ENCODE assay signal across 34 mouse cellular contexts in the genomic region with DNA sequence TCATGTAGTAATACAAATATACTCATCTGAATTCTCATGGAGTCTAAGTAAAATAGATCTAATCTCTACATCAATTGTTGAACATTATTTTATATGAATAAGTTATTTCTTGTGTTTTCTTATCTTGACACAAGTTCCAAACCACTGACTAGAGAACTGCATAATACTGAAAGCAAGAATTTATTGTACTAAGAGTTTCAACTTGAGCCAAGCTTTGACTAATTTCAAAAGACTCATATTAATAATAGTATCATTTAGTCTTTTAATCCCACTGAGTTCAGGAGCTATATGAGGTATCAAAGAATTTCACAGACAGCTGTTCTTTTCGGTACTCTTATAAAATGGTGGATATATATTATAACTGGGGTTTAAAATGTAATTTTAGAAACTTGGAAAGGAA.
"Had no signal": no experiment of that assay in that cellular context is flagged by ENCODE, and none has a peak within 500 bp of the region (broad histone marks: within the 10 kb centered on the region; RNA-seq: fewer than 3 reads in every experiment).

No protein-coding gene starts in this region.

- H3K9me3 ChIP-seq: heart, embryonic 10.5 days; heart, embryonic 12.5 days; heart, embryonic 13.5 days; heart, embryonic 15.5 days; hindbrain, embryonic 10.5 days; hindbrain, embryonic 12.5 days; hindbrain, embryonic 13.5 days; hindbrain, embryonic 15.5 days; intestine, embryonic 15.5 days; kidney, embryonic 15.5 days had no signal

- H3K36me3 ChIP-seq: heart, embryonic 10.5 days; heart, embryonic 12.5 days; heart, embryonic 13.5 days; heart, embryonic 15.5 days; hindbrain, embryonic 10.5 days; hindbrain, embryonic 12.5 days; hindbrain, embryonic 13.5 days; hindbrain, embryonic 15.5 days; intestine, embryonic 15.5 days; kidney, embryonic 15.5 days had no signal

- H3K9ac ChIP-seq: heart, embryonic 12.5 days; heart, embryonic 15.5 days; hindbrain, embryonic 12.5 days; hindbrain, embryonic 13.5 days; hindbrain, embryonic 14.5 days; hindbrain, embryonic 15.5 days; intestine, embryonic 15.5 days; kidney, embryonic 15.5 days had no signal

- H3K4me1 ChIP-seq: hindbrain, embryonic 13.5 days; hindbrain, embryonic 15.5 days; intestine, embryonic 15.5 days; kidney, embryonic 15.5 days had no signal

- H3K27me3 ChIP-seq: heart, embryonic 12.5 days; heart, embryonic 13.5 days; heart, embryonic 15.5 days; hindbrain, embryonic 12.5 days; hindbrain, embryonic 13.5 days; hindbrain, embryonic 15.5 days; intestine, embryonic 15.5 days; kidney, embryonic 15.5 days had no signal

- H3K4me2 ChIP-seq: heart, embryonic 11.5 days; heart, embryonic 12.5 days; heart, embryonic 13.5 days; heart, embryonic 15.5 days; hindbrain, embryonic 12.5 days; hindbrain, embryonic 13.5 days; hindbrain, embryonic 14.5 days; hindbrain, embryonic 15.5 days; intestine, embryonic 15.5 days; kidney, embryonic 15.5 days had no signal

- DNase-seq: heart, postnatal 10 days; heart, postnatal 14 days; heart, postnatal 36 days; heart, postnatal 4 days; kidney, adult 11 months; kidney, adult 18-20 months; kidney, adult 2 months; kidney, adult 8-10 months; kidney, adult 9 months; kidney, postnatal 10 days; kidney, postnatal 14 days; kidney, postnatal 25 days; kidney, postnatal 4 days; layer of hippocampus, adult 9-11 months; layer of hippocampus, postnatal 36 days had no signal

- H3K27ac ChIP-seq: hindbrain, embryonic 10.5 days; hindbrain, embryonic 12.5 days; hindbrain, embryonic 13.5 days; hindbrain, embryonic 14.5 days; hindbrain, embryonic 15.5 days; hindbrain, postnatal 0 days; intestine, embryonic 15.5 days; kidney, embryonic 15.5 days; kidney, postnatal 0 days; layer of hippocampus, adult 2 months; left cerebral cortex, adult 2 months had no signal

- ATAC-seq: hindbrain, embryonic 16.5 days; hindbrain, postnatal 0 days; intestine, embryonic 15.5 days; intestine, embryonic 16.5 days; intestine, postnatal 0 days had no signal

- H3K4me3 ChIP-seq: heart, embryonic 10.5 days; heart, embryonic 12.5 days; heart, embryonic 13.5 days; heart, embryonic 15.5 days; hindbrain, embryonic 10.5 days; hindbrain, embryonic 12.5 days; hindbrain, embryonic 13.5 days; hindbrain, embryonic 15.5 days; intestine, embryonic 15.5 days; kidney, embryonic 15.5 days; layer of hippocampus, adult 2 months; left cerebral cortex, adult 2 months had no signal
